Mouse (Mus musculus) liver, embryonic 13.5 days (tissue): Measurements from ENCODE around the gene Olfr629. TPM values are rescaled to one million over a fixed set of nuclear protein-coding genes. Genes with fewer than 3 reads are reported as not detected.
"Not testable (repeated sequence)": the region's sequence is repeated elsewhere in the genome, so short reads cannot be mapped to it uniquely, and the experiment has no call there.

ENCODE experiments used
- ATAC-seq: fragments of 200-750 bp; cut with Nextera tagmentation; 2 replicates; pipeline ENCODE4 v1.8.0; 2017; ENCODE audit warnings: low read depth, mild to moderate bottlenecking, moderate number of reproducible peaks, moderate library complexity
- DNase-seq: peaks from one replicate; pipeline ENCODE4 v3.0.0; 2022
- H3K27ac ChIP-seq: fragments of 300-500 bp; sonication (generic); 2 replicates; pipeline ENCODE4 v1.5.1; 2015; ENCODE audit warnings: moderate library complexity, mild to moderate bottlenecking, inconsistent platforms
- H3K27me3 ChIP-seq: fragments of 300-500 bp; sonication (generic); 2 replicates; pipeline ENCODE4 v1.6.1; 2015; ENCODE audit warnings: mild to moderate bottlenecking, inconsistent platforms
- H3K36me3 ChIP-seq: fragments of 300-500 bp; sonication (generic); 2 replicates; pipeline ENCODE4 v1.6.1; 2015; ENCODE audit warnings: mild to moderate bottlenecking, inconsistent platforms
- H3K4me1 ChIP-seq: fragments of 300-500 bp; sonication (generic); replicated peaks from 2 replicates; pipeline ENCODE4 v1.6.1; 2015; ENCODE audit warnings: inconsistent platforms
- H3K4me2 ChIP-seq: fragments of 300-500 bp; sonication (generic); 2 replicates; pipeline ENCODE4 v1.6.1; 2015; ENCODE audit warnings: inconsistent platforms, mild to moderate bottlenecking, moderate library complexity
- H3K4me3 ChIP-seq: fragments of 300-500 bp; sonication (generic); replicated peaks from 2 replicates; pipeline ENCODE4 v1.5.1; 2015; ENCODE audit warnings: mild to moderate bottlenecking, inconsistent platforms
- H3K9ac ChIP-seq: fragments of 300-500 bp; sonication (generic); 2 replicates; pipeline ENCODE4 v1.6.1; 2015; ENCODE audit warnings: mild to moderate bottlenecking, inconsistent platforms
- H3K9me3 ChIP-seq: fragments of 300-500 bp; sonication (generic); replicated peaks from 2 replicates; pipeline ENCODE4 v1.6.1; 2016; ENCODE audit warnings: inconsistent platforms
- WGBS: fragments of 180-500 bp; shearing (Covaris S2); methylation state at CpG from one replicate; pipeline ENCODE4 v1.1.7; 2015; ENCODE audit not compliant: insufficient replicate concordance; 5-methylcytosine and 5-hydroxymethylcytosine counted together
- polyA plus RNA-seq: library from polyadenylated mRNA; unstranded; fragments of >200 nt; fragmentation: Nextera tagmentation; extraction: Ambion mirVana; gene quantifications from 2 replicates; pipeline ENCODE4 v1.2.1, GENCODE M21; 2015

Gene Olfr629
- polyA plus RNA-seq, result 0.08 and 0.17 TPM in 2 replicates

DNA sequence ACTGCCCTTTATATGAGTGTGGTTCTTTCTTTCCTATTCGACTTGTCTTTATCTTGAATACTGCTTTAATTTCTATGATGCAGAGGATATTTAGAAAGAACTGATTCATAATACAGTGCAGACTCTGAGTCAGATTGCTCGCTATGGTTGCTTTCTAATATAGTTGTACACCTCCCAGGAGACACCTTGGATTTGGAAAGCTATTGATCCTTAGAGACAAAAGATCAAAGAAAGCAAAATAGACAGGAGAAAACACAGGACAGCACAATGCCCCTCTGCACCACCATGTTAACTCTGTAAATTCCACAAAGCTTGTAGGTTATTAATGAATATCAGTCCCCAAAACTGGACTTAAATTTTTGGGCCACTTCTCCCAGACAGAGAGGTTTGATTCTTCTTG lies at the start of gene Olfr629:
TSS of gene Olfr629 (minus strand) at position 101 of the 400 bp plus-strand sequence.
- Histone ChIP-seq H3K4me2 (no peak within 1 kb of the TSS), H3K27me3 (no peaks in the 10 kb centered on the region), H3K4me1 (no peaks in the 10 kb centered on the region), H3K9ac (no peak within 1 kb of the TSS), H3K27ac (no peak within 1 kb of the TSS), H3K4me3 (no peak within 1 kb of the TSS), H3K36me3 (no peaks in the 10 kb centered on the region), H3K9me3 (no peaks in the 10 kb centered on the region)
- WGBS, result 58% methylated on average over 2 of the region's 2 CpGs
- DNase-seq (no peak), ATAC-seq (no peak)

DNA sequence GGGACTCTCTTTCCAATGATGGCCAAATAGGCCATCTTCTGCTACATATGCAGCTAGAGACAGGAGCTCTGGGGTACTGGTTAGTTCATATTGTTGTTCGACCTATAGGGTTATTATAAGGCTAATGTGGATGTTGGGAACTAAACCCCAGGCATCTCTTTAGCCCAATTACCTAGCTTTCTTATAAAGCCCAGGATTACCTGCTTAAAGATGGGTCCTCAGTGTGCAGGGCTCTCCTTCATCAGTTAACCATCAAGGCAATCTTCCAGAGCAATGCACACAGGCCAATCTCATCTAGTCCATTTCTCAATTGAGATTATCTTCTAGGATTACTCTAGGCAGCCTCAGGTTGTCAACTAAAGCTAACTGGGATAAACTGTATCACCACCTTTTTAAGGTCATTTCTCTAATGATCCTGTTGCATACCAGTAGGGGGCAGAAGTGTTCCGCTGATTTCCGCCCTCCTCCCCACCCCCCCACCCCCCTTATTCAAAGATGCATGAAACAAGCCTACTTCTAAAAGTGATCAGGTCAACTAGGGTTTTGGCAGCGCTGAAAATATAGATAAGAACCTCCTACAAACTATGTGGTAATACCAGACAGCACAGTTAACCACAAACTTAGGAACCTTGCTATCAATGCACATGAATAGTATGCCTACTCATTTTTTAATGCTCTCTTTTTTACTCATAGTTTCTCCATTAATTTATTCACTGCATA lies 48.1 kb upstream of the Olfr629 start:
- H3K9ac ChIP-seq, result peak overlapping the region; percentile 29; the same call in 1 of the 2 replicates
- no peak for DNase-seq
- H3K27me3 ChIP-seq, result no peaks in the 10 kb centered on the region
- H3K36me3 ChIP-seq, result no peaks in the 10 kb centered on the region
- no peak overlapping the region for H3K4me2 ChIP-seq
- H3K27ac ChIP-seq, result peak overlapping the region; percentile 39; the same call in 1 of the 2 replicates
- no peak overlapping the region for H3K4me3 ChIP-seq
- peak; percentile 96 for ATAC-seq
- peaks cover 12% of the 10 kb centered on the region for H3K4me1 ChIP-seq
- 6% methylated on average over 4 of the region's 4 CpGs for whole genome bisulfite sequencing
- H3K9me3 ChIP-seq, result no peaks in the 10 kb centered on the region

DNA sequence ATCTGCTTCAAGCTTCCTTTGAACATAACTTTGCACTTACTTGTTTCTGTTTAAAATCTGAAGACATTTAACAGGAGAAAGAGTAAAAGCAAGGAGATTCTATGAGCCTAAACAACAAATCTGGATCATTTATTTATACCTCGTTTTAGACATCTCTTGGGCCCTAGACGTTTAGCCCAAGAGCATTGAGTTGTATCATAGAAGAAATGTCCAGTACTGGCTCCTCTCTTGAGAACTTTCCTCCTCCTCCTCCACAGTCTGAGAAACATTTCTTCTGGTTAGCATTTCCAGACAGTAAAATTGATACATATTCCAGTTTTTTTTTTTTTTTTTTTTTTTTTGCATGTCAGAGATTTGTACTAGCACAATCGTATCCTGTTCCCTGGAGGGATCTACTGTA lies 47.0 kb upstream of the Olfr629 start, which contains the start of gene Olfr67:
TSS of gene Olfr67 (minus strand) at position 101 of the 400 bp plus-strand sequence.
- H3K36me3 ChIP-seq, result no peaks in the 10 kb centered on the region
- H3K9ac ChIP-seq, result peak within 1 kb of the TSS; percentile 29; the same call in 1 of the 2 replicates
- no peak within 1 kb of the TSS for H3K4me3 ChIP-seq
- no peaks in the 10 kb centered on the region for H3K27me3 ChIP-seq
- ATAC-seq, result no peak
- H3K4me1 ChIP-seq, result peaks cover 12% of the 10 kb centered on the region
- no peak within 1 kb of the TSS for H3K4me2 ChIP-seq
- DNase-seq, result no peak
- peak within 1 kb of the TSS; percentile 39; the same call in 1 of the 2 replicates for H3K27ac ChIP-seq
- H3K9me3 ChIP-seq, result no peaks in the 10 kb centered on the region
- WGBS, result 64% methylated on average over 3 of the region's 3 CpGs

DNA sequence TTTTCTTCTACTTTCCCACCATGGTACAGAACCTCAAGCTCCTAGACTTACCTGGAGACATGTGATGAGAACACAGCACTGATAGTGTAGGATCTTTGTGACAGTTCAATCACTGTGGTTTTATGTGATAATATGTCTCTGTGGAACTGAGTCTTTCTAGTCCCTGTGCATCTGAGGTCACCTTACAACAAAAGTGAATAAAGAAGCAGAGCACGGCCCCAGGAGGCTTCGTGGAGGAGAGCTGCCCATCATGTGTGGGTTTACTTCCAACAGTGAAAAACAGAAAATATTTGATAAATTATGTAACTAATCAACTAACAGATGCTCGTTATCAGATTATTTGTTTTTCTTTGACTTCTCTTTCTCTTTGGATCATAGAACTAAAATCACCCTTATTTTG lies 34.9 kb upstream of the Olfr629 start, which contains the start of gene Olfr68:
TSS of gene Olfr68 (minus strand) at position 101 of the 400 bp plus-strand sequence.
- whole genome bisulfite sequencing, result 69% methylated on average over 3 of the region's 3 CpGs
- no peaks in the 10 kb centered on the region for H3K27me3 ChIP-seq
- H3K27ac ChIP-seq, result no peak within 1 kb of the TSS
- no peaks in the 10 kb centered on the region for H3K9me3 ChIP-seq
- no peaks in the 10 kb centered on the region for H3K36me3 ChIP-seq
- H3K4me1 ChIP-seq, result peaks cover 4% of the 10 kb centered on the region
- ATAC-seq, result no peak
- DNase-seq, result no peak
- H3K4me2 ChIP-seq, result no peak within 1 kb of the TSS
- H3K4me3 ChIP-seq, result no peak within 1 kb of the TSS
- H3K9ac ChIP-seq, result no peak within 1 kb of the TSS

DNA sequence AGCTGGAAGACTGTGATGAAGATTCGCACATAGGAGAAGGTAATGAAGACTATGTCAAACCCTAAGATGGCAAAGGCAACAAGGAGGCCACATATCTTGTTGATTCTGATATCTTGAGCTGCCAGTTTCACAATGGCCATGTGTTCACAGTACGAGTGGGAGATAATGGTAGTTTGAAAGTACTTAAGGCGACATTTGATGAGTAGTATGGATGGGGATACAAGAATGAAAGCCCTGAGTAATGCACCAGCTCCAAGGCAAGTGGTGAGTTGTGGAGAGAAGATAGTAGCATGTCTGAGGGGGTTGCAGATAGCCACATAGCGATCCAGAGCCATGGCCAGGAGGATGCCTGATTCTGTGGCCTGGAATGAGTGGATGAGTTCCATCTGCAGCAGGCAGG lies 32.9 kb upstream of the Olfr629 start:
- H3K36me3 ChIP-seq, H3K9ac ChIP-seq, H3K4me1 ChIP-seq, H3K9me3 ChIP-seq, H3K4me3 ChIP-seq, H3K27me3 ChIP-seq, DNase-seq, H3K27ac ChIP-seq: not testable (repeated sequence)
- ATAC-seq, result peak; percentile 96
- WGBS, result 33% methylated on average over 4 of the region's 4 CpGs
- H3K4me2 ChIP-seq, result 0 out of 2 replicates have a peak overlapping the region, but pooled peaks have one; percentile 17

DNA sequence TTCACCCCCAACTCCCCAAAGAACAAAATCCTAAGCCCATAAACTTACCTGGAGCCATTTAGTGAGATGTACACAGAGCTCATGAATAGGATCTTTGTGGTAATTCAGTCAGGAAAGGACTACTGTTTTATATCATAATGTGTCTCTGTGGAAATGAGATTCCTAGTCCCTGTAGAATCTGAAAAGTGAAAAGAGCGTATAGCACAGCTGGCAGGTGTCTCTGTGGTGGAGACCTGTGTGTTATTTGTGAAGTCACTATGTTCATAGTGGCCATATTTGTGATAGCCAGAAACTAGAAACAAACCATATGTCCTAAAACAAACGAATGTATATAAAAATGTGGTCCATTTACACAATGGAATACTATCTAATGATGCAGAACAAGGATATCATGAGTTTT lies 26.8 kb upstream of the Olfr629 start, which contains the start of gene Olfr69:
TSS of gene Olfr69 (minus strand) at position 101 of the 400 bp plus-strand sequence.
- Histone ChIP-seq H3K27ac (no peak within 1 kb of the TSS), H3K9me3 (no peaks in the 10 kb centered on the region), H3K4me1 (no peaks in the 10 kb centered on the region; the same call in 1 of the 2 replicates), H3K36me3 (no peaks in the 10 kb centered on the region), H3K9ac (no peak within 1 kb of the TSS), H3K4me2 (no peak within 1 kb of the TSS), H3K4me3 (no peak within 1 kb of the TSS), H3K27me3 (no peaks in the 10 kb centered on the region)
- 64% methylated on average over 2 of the region's 2 CpGs for WGBS
- ATAC-seq (no peak), DNase-seq (no peak)

DNA sequence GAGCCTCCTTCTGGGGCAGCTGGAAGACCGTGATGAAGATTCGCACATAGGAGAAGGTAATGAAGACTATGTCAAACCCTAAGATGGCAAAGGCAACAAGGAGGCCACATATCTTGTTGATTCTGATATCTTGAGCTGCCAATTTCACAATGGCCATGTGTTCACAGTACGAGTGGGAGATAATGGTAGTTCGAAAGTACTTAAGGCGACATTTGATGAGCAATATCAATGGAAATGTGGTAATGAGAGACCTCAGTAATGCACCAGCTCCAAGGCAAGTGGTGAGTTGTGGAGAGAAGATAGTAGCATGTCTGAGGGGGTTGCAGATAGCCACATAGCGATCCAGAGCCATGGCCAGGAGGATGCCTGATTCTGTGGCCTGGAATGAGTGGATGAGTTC lies 22.9 kb upstream of the Olfr629 start:
- H3K4me2 ChIP-seq, DNase-seq: not testable (repeated sequence)

DNA sequence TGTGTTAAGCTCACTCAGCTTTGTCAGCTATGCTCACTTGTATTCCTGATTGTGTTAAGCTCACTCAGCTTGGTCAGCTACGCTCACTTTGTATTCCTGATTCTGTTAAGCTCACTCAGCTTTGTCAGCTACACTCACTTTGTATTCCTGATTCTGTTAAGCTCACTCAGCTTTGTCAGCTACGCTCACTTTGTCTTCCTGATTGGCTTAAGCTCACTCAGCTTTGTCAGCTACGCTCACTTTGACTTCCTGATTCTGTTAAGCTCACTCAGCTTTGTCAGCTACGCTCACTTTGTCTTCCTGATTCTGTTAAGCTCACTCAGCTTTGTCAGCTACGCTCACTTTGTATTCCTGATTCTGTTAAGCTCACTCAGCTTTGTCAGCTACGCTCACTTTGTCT lies 17.5 kb upstream of the Olfr629 start:
- not testable (repeated sequence) for H3K4me3 ChIP-seq, DNase-seq, H3K4me2 ChIP-seq, H3K27ac ChIP-seq, H3K27me3 ChIP-seq, H3K9me3 ChIP-seq, ATAC-seq, H3K4me1 ChIP-seq, H3K36me3 ChIP-seq, H3K9ac ChIP-seq
- WGBS, result 42% methylated on average over 6 of the region's 6 CpGs

More for the DNA sequence above, 22.9 kb upstream of the Olfr629 start:
- H3K27ac ChIP-seq, H3K27me3 ChIP-seq, H3K36me3 ChIP-seq, H3K9me3 ChIP-seq, H3K9ac ChIP-seq, H3K4me3 ChIP-seq, H3K4me1 ChIP-seq: not testable (repeated sequence)
- 29% methylated on average over 6 of the region's 6 CpGs for WGBS
- ATAC-seq, result peak; percentile 92

DNA sequence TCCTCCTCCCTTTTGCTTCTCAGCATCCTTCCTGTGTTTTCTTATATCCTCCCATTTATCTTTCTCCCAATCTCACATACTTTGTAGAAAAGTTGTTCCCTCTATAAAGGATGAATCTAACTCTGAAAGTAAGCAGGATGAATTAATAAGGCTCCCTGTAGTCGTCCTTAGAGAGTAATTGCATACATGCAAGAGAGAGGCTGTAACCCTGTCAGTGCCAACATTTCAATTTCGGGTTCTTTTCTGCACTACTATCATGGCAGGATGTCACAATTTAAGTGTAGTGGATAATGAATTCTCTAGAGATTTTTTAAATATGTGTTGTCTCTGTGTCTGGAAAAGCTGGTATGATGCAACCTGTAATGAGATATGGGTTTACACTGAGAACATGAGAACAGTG lies 12.5 kb upstream of the Olfr629 start, which contains the start of gene Olfr630:
TSS of gene Olfr630 (minus strand) at position 101 of the 400 bp plus-strand sequence.
- no peak for DNase-seq
- H3K9ac ChIP-seq, result no peak within 1 kb of the TSS
- no peaks in the 10 kb centered on the region for H3K9me3 ChIP-seq
- no peak within 1 kb of the TSS for H3K27ac ChIP-seq
- H3K27me3 ChIP-seq, result no peaks in the 10 kb centered on the region
- no peaks in the 10 kb centered on the region for H3K4me1 ChIP-seq
- no peak within 1 kb of the TSS for H3K4me3 ChIP-seq
- no peak for ATAC-seq
- 34% methylated on average over 2 of the region's 2 CpGs for WGBS
- H3K36me3 ChIP-seq, result no peaks in the 10 kb centered on the region
- H3K4me2 ChIP-seq, result no peak within 1 kb of the TSS

DNA sequence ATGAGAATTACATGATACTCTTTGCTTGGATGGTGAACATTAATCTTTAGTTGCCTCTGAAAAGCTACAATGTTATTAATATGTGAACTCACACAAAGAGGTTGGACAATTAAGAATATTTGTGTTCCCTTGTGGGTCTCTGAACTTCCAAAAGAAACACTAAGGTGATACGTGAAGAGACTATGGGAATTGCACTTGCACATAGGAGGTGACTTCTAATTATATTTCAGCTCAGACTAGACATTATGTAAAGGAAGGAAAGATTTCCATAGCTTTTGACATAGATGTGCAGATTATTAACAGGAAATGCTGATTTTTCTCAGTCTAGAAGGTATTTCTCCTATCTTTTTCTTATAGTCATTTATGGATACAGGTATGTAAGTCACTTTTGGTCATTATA lies 14.7 kb downstream of the Olfr629 start, which contains the start of gene Olfr628:
TSS of gene Olfr628 (plus strand) at position 301 of the 400 bp plus-strand sequence.
- H3K36me3 ChIP-seq, result no peaks in the 10 kb centered on the region
- H3K9me3 ChIP-seq, result no peaks in the 10 kb centered on the region
- H3K4me2 ChIP-seq, result no peak within 1 kb of the TSS
- H3K9ac ChIP-seq, result no peak within 1 kb of the TSS
- DNase-seq (no peak), ATAC-seq (no peak)
- H3K27me3 ChIP-seq, result no peaks in the 10 kb centered on the region
- no peak within 1 kb of the TSS for H3K27ac ChIP-seq
- 62% methylated on average over 1 of the region's 1 CpGs for WGBS
- H3K4me1 ChIP-seq, result no peaks in the 10 kb centered on the region
- no peak within 1 kb of the TSS for H3K4me3 ChIP-seq

DNA sequence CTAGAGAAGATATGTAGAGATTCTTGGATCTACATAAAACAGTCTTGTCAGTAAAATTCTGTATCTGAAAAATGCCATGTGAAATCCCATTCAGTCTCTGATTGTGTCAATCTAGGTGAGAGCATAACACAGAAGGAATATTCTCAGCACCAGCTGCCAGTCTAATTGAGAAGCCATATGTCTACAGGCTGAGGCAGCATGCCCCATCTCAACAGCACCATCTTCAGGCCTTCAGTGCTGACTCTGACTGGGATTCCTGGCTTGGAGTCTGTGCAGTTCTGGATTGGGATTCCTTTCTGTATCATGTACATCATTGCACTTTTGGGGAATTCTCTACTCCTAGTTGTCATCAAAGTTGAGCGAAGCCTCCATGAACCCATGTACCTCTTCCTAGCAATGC lies 28.3 kb downstream of the Olfr629 start:
- H3K4me2 ChIP-seq, H3K27me3 ChIP-seq, H3K36me3 ChIP-seq, H3K27ac ChIP-seq, H3K9ac ChIP-seq, H3K9me3 ChIP-seq, DNase-seq, H3K4me3 ChIP-seq, H3K4me1 ChIP-seq, ATAC-seq: not testable (repeated sequence)
- 82% methylated on average over 1 of the region's 1 CpGs for WGBS

DNA sequence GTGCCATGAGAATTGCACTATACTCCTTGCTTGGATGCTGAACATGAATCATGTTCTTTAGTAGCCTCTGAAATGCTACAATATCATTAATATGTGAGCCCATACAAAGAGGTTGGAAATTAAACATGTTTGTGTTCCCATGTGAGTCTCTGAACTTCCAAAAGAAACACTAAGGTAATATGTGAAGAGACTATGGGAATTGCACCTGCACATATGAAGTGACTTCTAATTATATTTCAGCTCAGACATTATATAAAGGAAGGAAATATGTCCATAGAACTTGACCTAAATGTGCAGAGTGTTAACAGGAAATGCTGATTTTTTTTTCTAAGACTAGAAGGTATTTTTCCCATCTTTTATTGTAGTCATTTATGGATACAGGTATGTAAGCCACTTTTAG lies 30.4 kb downstream of the Olfr629 start, which contains the start of gene Olfr243:
TSS of gene Olfr243 (plus strand) at position 301 of the 400 bp plus-strand sequence.
- Histone ChIP-seq H3K4me2 (no peak within 1 kb of the TSS), H3K9ac (no peak within 1 kb of the TSS), H3K27ac (no peak within 1 kb of the TSS), H3K4me3 (no peak within 1 kb of the TSS), H3K4me1 (no peaks in the 10 kb centered on the region), H3K9me3 (no peaks in the 10 kb centered on the region), H3K36me3 (no peaks in the 10 kb centered on the region), H3K27me3 (no peaks in the 10 kb centered on the region)
- DNase-seq (no peak), ATAC-seq (no peak)
